Mouse (Mus musculus): ENCODE data around the gene Slc27a1.

Gene Slc27a1

DNA sequence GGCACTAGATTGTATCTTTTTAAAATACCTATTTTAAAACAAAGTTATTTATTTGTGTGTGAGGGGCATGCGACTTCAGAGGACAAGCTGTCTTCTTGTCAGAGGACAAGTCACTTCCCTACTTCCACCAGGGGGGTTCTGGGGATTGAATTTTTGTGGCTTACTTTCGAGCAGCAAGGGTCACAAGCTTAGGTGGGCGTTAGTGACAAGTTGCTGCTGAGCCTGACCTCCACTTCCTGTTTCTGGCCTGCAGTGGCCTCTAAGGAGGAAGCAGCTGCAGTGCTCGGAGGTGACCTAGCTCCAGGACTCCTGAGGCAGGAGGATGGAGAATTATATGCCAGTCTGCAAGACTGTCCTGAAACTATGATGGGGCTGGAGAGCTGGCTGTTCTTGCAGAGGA is 44.7 kb downstream of the Slc27a1 start:
- DNase-seq (ENCODE audit: low spot score in 2 of 2), result peak; percentile 49 to 62

DNA sequence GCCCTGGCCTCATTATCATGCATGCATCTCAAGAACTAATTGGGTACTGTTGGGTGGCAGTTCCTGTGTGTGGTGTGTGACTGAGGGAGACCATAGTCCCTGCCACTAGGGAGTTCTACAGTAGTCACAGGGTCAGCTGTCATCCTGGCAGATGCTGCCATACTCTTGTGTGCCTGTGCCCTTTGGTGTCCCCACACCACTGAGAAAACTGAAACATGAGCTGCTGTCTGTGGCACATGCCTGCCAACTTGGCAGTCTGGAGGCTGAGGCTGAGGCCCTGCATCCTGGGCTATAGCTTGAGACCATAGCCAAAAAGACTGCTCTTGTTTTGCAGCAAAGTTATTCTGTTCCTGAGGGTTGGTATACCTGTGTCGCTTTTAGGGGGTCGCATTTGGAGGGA is 51.1 kb downstream of the Slc27a1 start:
- DNase-seq (ENCODE audit: low spot score in 2 of 2), result no peak

DNA sequence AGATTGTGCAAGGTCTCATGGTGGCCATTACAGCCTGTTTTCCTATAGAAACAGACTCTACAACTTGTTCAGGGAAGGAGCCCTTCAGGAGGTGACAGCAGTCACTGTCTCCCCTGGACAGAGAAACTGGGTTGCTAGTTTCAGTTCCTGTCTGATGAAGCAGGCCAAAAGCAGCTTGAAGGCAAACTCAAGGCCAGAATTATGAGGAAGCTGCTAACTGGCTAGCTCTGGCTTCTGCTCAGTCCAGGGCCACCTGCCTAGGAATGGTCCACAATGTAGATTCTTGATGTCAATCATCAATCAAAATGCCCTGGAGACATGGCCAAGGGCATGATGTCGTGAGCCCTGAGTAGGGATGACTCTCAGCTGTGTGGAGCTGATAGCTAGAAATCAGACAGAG is 56.4 kb downstream of the Slc27a1 start:
- peak in 1 of 2 experiments; percentile 31 for DNase-seq (ENCODE audit: low spot score in 2 of 2)

DNA sequence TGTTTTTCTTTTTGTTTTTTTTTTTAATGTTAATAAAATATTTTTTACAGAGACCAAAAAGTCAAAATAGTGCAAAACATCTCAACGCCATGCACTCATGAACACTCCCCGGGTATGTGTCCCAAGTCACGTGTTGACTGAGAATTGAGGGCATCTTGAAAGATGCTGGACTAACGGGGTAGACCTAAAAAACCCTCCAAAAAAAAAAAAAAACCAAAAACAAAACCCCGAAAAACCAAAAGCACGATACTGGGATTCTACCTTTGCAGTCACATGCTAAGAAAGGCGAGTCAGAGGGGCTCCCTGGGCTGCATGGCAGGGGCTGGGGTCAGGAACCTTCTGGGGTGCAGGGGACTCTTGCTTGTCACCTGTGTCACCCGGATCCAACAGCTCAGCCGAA is 58.1 kb downstream of the Slc27a1 start:
- no peak for DNase-seq (ENCODE audit: low spot score in 2 of 2)

DNA sequence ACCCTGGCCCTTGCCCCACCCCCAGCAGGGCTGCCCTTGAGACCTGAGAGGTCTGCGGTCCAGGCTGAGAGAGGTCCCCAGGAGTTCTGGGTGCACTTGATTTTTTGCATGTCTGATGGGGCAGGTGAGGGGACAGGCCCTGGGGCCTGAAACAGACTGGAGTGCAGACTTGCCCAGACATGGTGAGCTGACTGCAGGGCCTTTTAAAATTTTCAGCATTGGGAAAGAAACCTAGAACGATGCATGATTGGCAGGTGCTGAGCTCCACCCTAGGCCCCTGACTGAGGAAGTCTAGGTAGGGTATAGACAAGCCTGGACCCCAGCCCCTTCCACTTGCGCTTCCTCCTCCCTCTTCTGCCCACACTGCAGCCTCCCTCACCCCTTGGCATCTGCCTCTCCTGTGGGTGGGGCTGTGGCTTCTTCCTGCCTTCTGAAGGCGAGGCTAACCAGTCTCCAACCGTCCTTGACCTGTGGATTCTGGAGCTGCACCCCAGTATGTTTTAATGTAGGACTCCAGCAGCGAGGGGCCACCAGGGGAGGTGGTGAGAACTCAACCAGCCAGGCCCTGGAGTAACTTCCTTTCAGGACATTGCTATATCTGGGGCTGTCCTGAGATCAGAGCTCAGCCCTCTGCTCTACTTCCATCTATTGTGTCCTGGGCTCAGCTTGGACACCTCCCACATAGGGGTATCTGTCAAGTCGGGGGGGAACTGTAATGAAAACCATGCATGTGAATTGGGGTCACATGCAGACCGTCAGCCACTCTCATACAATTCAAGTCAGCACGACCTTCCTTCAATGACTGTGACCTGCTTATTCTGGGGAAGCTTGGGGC is 58.8 kb downstream of the Slc27a1 start:
- no peak for DNase-seq (ENCODE audit: low spot score in 2 of 2)

DNA sequence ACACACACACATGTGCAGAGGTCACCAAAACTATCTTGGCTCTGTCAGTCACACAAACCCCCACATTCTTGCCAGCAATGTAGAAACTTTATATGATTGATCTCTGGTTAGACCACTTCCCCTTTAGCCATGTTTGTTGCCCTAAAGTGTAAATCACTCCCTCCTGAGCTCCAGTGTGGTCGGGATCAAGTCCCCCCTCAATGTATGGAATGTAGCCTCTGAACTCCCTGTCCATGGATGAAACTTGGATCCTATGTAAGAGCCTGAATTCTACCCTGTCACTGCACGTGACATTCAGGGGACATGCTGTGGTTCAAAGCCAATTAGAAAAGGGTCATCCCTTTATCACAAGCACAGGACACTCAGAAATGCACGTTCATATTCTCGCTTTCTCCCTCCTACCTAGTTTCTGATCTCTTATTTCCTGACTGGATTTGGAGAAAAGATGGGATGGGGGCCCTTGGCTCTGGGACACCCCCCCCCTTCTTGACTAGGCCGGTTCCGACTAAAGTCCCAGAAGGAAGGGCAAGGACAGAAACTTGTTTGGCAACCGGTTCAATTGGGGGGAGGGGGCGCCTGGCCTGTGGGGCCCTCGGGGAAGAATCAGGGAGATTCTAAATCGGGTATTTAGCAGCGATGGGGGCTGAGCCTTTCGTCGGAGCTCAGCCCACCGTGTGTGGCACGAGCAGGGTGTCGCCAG is 59.9 kb downstream of the Slc27a1 start:
- DNase-seq (ENCODE audit: low spot score in 2 of 2), result no peak

DNA sequence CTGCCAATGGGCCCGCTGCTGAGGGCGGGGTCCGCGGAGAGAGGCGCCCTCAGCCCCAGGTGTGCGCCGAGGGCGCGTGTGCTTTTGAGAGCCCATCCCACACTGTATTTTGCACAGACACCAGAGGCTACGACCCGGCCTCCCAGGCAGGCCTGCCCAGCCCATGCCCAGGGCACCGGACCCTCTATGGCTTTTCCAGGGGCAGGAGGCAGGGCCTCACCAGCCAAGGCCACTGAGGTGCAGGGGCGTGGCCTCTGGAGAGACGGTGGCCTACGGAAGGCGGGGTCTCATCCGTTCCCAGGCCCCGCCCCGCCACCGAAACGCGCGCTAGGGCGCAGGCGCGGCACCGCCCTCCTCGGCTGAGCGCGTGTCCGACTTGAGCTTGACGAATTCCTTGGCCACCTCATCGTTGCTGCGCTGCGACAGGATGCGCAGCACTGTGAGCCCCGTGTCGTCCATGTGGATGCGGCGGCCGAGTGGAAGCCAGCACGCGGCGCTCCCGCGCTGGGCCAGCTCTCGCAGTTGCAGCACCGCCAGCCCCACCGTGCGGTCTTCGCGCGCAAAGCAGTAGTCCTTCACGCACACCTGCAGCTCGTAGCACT is 60.5 kb downstream of the Slc27a1 start:
- peak; percentile 88 to 93 for DNase-seq (ENCODE audit: low spot score in 2 of 2)

DNA sequence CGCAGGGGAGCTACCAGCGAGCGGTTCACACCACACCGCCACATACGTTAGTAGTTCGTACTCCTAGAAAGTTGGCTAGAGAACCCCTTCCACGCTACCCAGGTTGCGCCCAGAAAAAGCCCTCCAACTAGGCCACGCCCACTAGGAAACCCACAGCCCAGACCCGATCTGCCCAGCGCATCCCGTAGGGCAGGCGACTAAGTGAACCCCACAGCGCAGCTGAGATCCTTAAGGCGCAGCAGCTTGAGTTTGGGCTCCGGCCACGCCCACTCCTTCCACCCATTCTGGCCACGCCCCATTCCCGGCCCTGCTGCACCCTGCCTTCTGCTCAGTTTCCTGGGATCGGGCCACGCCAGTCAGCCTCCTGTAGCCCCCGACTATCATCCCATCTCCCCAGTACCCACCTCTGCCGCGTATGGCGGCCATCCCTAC is 61.1 kb downstream of the Slc27a1 start:
- DNase-seq (ENCODE audit: low spot score in 2 of 2), result peak in 1 of 2 experiments; percentile 30

DNA sequence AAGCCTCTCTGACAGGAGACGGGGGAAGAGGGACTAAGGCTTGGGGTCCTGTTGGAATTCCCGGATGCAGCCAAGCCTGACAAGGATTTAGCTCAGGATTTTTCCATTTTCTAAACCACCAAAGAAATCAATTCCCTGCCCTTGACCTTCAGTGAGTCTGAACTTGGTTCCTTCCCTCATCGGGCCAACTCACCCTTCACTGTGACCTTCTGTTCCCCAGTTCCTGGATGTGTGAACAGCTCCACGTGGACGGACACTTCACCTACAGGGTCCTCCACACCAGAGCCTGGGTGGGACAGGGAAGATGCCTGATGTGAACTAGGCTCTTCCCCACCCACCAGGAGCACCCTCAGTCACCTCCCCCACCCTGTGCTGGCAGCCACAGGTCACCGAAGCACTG is 62.1 kb downstream of the Slc27a1 start:
- DNase-seq (ENCODE audit: low spot score in 2 of 2), result no peak

DNA sequence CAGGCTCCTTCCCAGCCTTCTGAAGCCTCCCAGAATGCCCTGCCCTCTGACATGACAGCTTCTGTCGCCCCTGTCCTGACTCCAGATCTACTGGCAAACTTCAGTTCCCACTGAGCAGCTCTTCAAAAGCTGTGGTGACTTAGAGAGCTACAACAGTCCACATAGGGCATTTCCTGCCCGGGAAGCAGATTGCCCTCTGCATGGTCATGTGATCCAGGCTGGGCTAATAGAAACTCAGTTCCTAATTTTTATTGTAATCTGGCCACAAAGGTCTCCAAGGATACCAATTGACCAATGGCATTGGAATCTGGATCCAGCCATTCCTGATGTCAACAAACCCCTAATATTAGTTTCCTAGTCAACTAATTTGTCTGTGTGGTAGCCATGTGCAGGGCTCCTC is 63.2 kb downstream of the Slc27a1 start:
- no peak for DNase-seq (ENCODE audit: low spot score in 2 of 2)

DNA sequence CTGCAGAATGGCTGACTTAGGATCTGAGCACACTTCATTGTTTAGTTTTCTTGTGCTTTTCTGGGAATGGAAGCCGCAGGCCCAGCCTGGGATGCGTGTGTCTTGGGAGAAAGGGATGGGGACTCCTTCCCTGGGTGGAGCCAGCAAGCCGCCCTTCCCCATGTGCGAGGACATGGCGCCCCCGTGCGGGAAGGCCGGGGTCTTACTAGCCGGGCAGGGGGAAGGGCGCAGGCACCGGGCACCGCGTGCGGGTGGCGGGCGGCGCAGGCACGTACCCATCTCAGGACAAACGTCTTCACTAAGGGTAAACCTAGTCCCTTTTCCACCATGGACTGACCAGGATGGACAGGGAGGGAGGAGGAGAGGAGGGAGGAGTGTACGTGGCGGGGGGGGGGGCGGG is 64.5 kb downstream of the Slc27a1 start:
- DNase-seq (ENCODE audit: low spot score in 2 of 2), result peak; percentile 42 to 74

DNA sequence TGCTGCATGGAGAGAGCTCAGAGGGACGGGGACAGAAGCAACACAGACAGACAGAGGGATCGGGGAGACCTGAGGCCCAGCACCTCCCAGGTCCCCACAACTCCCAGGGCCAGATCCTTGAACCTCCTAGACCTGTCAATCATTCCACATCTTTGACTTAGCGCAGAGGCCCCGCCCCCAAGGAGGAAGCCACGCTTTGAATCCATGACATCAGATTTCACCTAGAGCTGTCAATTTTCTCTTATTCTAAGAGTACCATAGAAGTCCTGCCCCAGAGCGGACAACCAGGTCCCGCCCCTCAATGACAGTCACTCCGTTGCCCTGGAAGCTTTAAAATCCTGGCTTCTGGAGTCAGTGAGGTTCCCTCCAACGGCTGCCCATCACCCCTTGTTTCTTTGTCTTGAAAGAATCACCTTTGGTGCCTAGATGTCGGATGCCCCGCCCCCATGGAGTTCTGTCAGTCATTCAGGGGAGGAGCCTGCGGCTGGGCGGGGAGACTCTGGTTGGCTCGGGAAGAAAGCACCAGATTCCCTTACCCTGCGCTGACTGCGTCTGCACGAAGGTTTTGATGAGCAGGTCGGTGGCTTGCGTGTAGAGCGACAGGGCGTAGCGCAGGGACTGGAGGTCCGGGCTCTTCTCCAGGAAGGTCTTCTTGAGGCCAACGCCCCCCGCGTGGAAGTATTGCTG is 65.4 kb downstream of the Slc27a1 start:
- peak in 1 of 2 experiments; percentile 60 for DNase-seq (ENCODE audit: low spot score in 2 of 2)
